Mouse (Mus musculus): ENCODE data around the gene Gm10376. TPM values are rescaled to one million over a fixed set of nuclear protein-coding genes. Genes with fewer than 3 reads are reported as not detected.

The Gm10376 gene
- polyA plus RNA-seq (2014; fragmentation: Illumina TruSeq; extraction: RNeasy Lipid Tissue Mini Kit (QIAGEN cat#74804); ENCODE audit: low replicate concordance), result not detected

GRCm38 (mm10) chr14:43015528-43015927, at the start of gene Gm10376:
Gm10376 (minus strand) TSS chr14:43015628.

GRCm38 (mm10) chr14:42993524-42993923, 21.9 kb downstream of the Gm10376 start, which contains the start of gene Gm8082:
Gm8082 (minus strand) TSS chr14:42993624.

Other genes starting within 250 kb of the Gm10376 start
- gene Gm3015, start 246.8 kb downstream of the Gm10376 start, polyA plus RNA-seq (2014; fragmentation: Illumina TruSeq; extraction: RNeasy Lipid Tissue Mini Kit (QIAGEN cat#74804); ENCODE audit: low replicate concordance), result not detected
- gene Gm10377, start 217.6 kb downstream of the Gm10376 start, polyA plus RNA-seq (2014; fragmentation: Illumina TruSeq; extraction: RNeasy Lipid Tissue Mini Kit (QIAGEN cat#74804); ENCODE audit: low replicate concordance), result not detected
- not detected for gene Gm21977, start 162.2 kb downstream of the Gm10376 start, polyA plus RNA-seq (2014; fragmentation: Illumina TruSeq; extraction: RNeasy Lipid Tissue Mini Kit (QIAGEN cat#74804); ENCODE audit: low replicate concordance)
- gene Gm8082, start 22.0 kb downstream of the Gm10376 start, polyA plus RNA-seq (2014; fragmentation: Illumina TruSeq; extraction: RNeasy Lipid Tissue Mini Kit (QIAGEN cat#74804); ENCODE audit: low replicate concordance), result not detected
- gene Gm8094, start 61.0 kb upstream of the Gm10376 start, polyA plus RNA-seq (2014; fragmentation: Illumina TruSeq; extraction: RNeasy Lipid Tissue Mini Kit (QIAGEN cat#74804); ENCODE audit: low replicate concordance), result not detected
- gene Gm8104, start 85.0 kb upstream of the Gm10376 start, polyA plus RNA-seq (2014; fragmentation: Illumina TruSeq; extraction: RNeasy Lipid Tissue Mini Kit (QIAGEN cat#74804); ENCODE audit: low replicate concordance), result not detected
- not detected for gene Gm7233, start 164.2 kb upstream of the Gm10376 start, polyA plus RNA-seq (2014; fragmentation: Illumina TruSeq; extraction: RNeasy Lipid Tissue Mini Kit (QIAGEN cat#74804); ENCODE audit: low replicate concordance)
- gene Gm8122, start 219.7 kb upstream of the Gm10376 start, polyA plus RNA-seq (2014; fragmentation: Illumina TruSeq; extraction: RNeasy Lipid Tissue Mini Kit (QIAGEN cat#74804); ENCODE audit: low replicate concordance), result not detected
- gene Gm8126, start 243.0 kb upstream of the Gm10376 start, polyA plus RNA-seq (2014; fragmentation: Illumina TruSeq; extraction: RNeasy Lipid Tissue Mini Kit (QIAGEN cat#74804); ENCODE audit: low replicate concordance), result not detected